Mouse (Mus musculus): ENCODE results near the gene Plxnb2. TPM values are rescaled to one million over a fixed set of nuclear protein-coding genes. Genes with fewer than 3 reads are reported as not detected.

Plxnb2 gene
- total RNA-seq, 2 experiments from 2014 or later = 115 to 145 TPM

DNA sequence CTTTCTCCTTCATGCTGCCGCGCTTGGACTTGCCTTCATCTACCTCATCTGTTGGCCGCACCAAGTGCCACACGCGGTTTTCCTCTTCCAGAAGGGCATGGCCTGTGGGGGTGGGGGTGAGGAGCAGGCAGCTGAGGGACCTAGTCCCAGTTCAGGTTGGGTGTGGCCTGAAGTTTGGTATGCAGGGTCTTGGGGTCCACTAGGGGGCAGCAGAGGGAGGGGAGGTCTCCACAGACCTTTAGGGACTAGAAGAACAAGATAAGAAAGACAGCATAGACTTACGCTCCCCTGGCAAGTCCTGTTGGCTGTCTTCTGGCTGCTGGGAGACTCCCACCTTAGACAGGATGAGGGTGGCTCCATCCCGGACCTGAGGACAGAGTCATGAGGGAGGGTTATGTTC lies 22.6 kb downstream of the Plxnb2 start:
- intact Hi-C loops (cut with DNase I) = loop anchor here (2.0 kb wide), 1 partner anchor 51 kb away; no protein-coding TSS in a partner anchor
- DNase-seq = peak; percentile 72 to 81

- DNase-seq = no peak
- intact Hi-C loops (cut with DNase I) = no loop called here
These were observed 28.3 kb downstream of the Plxnb2 start for GRCm38 (mm10) chr15:89152312-89152711.

DNA sequence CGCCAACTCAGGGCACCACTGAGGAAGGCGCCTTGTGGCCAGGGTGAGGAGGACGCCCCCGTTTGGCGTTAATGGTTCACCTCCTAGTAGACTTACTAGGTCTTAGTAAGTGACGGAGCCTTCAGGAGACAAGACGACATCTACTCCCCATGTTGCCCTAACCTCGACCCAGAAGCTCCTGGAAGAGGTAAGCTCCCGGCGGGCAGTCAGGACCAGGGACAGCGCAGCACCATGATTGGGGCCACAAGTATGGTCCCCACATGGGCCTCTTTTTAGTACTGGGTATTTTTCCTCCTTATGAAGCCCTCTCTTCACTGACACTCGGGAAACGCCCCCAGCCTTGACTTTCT lies 30.6 kb downstream of the Plxnb2 start:
- intact Hi-C loops (cut with DNase I) = no loop called here
- DNase-seq = peak; percentile 25 to 52

GRCm38 (mm10) chr15:89149271-89150040 lies 31.1 kb downstream of the Plxnb2 start, which contains the start of gene Mapk11:
Gene Mapk11 (minus strand): TSS chr15:89149628.
- DNase-seq = peak; percentile 43 to 48
- intact Hi-C loops (cut with DNase I) = no loop called here

GRCm38 (mm10) chr15:89148496-89149270 lies 31.9 kb downstream of the Plxnb2 start:
- no peak for DNase-seq

DNA sequence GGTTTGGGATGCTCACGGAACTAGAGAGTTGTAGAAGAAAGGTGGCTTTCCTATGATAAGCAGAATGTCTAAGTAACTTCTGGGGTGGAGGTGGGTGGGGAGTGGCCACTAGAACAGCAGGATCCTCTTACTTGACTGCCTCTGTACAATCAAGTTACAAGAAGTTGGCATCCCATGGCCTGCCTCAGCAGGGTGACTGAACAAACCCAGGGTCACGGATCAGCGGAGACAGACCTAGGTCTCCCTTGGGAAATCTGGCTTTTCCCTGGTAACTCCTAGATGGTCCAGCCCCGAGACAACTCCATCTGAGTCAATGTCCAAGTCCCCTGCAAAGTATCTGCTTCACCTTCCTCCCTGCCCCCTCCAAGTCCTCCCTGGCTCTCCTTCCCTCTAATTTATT lies 32.7 kb downstream of the Plxnb2 start:
- DNase-seq = no peak
- intact Hi-C loops (cut with DNase I) = no loop called here

More at GRCm38 (mm10) chr15:89148496-89149270, 31.9 kb downstream of the Plxnb2 start:
- intact Hi-C loops (cut with DNase I) = no loop called here

DNA sequence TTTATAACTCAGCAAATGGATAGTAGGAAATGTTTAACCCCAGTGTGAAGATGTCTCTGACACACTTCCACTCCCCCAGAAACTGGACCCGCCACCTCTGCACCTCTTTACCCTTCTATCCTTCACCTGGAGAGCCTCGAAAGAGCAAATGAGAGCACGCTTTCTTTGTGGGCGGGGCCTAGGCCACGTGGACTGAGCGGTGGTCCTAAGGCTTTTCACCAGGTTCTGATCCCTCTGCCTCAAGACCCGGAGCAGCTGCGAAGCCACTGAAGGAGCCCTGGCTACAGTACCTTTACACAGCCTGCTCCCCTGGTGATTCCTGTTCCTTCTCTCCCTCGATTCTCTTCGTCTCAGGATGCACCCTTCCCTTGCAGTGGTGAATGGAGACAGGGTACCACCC lies 33.1 kb downstream of the Plxnb2 start:
- intact Hi-C loops (cut with DNase I) = no loop called here
- no peak for DNase-seq

- intact Hi-C loops (cut with DNase I) = no loop called here
- DNase-seq = peak; percentile 19 to 33
These were observed 33.6 kb downstream of the Plxnb2 start for GRCm38 (mm10) chr15:89147024-89147423.

DNA sequence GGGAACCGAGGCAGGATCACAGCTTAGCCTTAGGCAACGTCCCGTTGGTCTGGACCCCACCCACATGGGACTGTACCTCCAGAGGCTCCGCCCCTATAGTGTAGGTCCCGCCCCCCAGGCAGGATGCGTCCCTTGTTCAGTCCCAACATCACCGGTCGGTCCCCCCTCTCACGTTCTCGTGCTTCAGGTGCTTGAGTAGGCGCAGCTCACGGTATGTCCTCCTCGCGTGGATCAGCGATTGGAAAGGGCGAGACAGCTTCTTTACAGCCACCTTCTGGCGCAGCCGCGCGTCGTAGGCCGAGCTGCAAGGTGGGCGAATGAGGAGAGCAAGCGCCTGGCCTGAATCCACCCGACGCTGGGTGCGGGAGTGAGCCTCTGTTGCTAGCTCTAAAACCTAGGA lies 34.1 kb downstream of the Plxnb2 start:
- peak in 1 of 2 experiments; percentile 25 for DNase-seq
- intact Hi-C loops (cut with DNase I) = no loop called here

GRCm38 (mm10) chr15:89145813-89146350 lies 34.7 kb downstream of the Plxnb2 start:
- no peak for DNase-seq
- intact Hi-C loops (cut with DNase I) = no loop called here

DNA sequence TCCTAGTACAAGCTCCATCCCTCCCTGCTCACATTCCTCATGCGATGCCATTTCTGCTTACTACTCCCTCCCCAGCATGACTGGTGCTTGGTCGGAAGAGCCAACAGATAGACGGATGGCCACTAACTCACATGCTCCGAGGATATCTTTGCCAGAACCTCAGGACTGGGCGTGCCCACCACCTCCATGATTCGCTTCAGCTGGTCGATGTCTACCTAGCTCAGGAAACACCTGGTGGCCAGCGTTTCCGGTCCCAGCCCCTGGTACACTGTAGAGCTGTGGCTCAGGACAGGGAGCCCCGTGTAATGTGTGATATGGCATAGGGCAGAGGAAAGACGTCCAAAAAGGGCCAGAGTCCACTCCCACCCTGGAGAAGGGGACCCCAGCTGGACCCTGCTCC lies 35.6 kb downstream of the Plxnb2 start:
- DNase-seq = no peak
- intact Hi-C loops (cut with DNase I) = no loop called here

DNA sequence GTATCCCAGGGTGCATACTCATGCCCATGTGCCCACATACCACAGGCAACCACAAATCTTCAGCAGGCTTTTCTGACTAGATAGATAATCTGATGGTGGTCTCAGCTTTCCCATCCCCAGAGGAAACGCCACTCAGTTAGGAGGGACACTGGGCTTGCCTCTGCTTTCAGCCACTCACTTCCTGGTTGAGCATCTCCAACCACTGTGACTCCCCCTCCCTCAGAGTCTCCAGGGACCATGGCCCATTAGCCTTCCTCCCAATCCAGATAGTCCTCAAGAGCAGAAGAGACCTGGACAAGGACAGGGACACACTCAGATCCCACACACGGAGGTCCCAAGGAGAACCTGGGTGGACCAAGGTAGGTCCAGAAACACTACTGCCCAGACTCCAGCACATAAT lies 37.5 kb downstream of the Plxnb2 start:
- intact Hi-C loops (cut with DNase I) = no loop called here
- DNase-seq = no peak

GRCm38 (mm10) chr15:89141905-89142304 lies 38.7 kb downstream of the Plxnb2 start:
- intact Hi-C loops (cut with DNase I) = no loop called here

GRCm38 (mm10) chr15:89141443-89141842 lies 39.1 kb downstream of the Plxnb2 start:
- no peak for DNase-seq
- intact Hi-C loops (cut with DNase I) = no loop called here

More at GRCm38 (mm10) chr15:89141905-89142304, 38.7 kb downstream of the Plxnb2 start:
- peak in 1 of 2 experiments; percentile 19 for DNase-seq

DNA sequence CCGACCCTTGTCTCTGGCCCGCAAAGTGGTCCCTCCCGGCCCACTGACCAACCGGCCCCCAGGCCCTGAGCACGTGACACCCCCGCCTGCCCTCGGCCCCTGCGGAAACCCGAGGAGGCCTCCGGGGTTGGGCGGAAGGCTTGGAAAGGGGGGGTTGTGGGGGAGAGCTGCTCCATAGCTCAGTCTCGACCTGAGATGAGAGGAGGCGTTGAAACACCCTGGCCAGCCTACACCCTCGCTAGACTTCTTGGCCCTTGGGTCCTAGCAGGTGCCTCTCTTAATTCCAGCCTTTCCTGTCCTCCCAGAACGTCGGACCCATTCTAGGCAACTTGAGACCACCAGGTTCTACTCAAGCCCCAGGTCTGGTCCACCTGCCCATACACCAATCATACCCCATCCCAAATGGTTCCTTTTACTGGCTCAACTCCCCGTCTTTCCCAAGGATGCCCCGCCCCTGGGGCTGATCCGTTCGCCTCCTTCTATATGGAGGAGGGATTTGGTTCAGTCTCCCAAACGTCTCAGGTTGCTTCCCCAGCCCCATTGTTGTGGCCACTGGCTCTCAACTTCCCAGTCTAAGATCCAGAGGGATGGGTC lies 39.8 kb downstream of the Plxnb2 start, which contains the start of gene Mapk12:
Gene Mapk12, minus strand, starts transcription at position 45 of the 594 bp plus-strand sequence.
- intact Hi-C loops (cut with DNase I) = no loop called here
- peak in 1 of 2 experiments; percentile 76 for DNase-seq

GRCm38 (mm10) chr15:89140048-89140658 lies 40.4 kb downstream of the Plxnb2 start:
- intact Hi-C loops (cut with DNase I) = no loop called here
- DNase-seq = peak; percentile 69

DNA sequence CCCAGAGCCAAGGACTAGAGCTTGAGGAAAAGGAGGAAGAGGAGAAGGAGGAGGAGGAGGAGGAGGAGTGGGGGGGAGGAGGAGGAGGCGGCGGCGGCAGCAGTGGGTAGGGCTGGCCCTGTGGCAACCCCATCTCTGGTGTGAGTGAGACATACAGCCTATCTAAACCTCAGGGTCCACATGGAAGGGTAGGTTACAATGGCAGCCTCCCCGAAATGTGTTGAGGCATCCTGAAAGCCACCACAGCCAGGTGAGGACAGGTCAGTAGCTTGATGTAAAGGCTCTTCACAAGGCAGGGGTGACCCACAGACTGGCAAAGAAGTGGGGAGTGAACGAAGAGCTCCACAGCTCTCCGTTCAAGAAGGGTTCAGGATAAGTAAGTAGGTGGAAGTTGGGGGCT lies 42.1 kb downstream of the Plxnb2 start:
- DNase-seq = no peak
- intact Hi-C loops (cut with DNase I) = no loop called here

GRCm38 (mm10) chr15:89138046-89138405 lies 42.6 kb downstream of the Plxnb2 start:
- no peak for DNase-seq
- intact Hi-C loops (cut with DNase I) = no loop called here

GRCm38 (mm10) chr15:89137378-89138045 lies 43.1 kb downstream of the Plxnb2 start:
- DNase-seq = peak in 1 of 2 experiments; percentile 27
- intact Hi-C loops (cut with DNase I) = no loop called here
